21 mouse cellular contexts compared by ENCODE assay signal in genomic region chr2:150610097-150610496, GRCm38 (mm10). TPM values are rescaled to one million over a fixed set of nuclear protein-coding genes. Genes with fewer than 3 reads are reported as not detected.
DNase-seq lines count a peak whose midpoint lies in the region; ATAC-seq and TF ChIP-seq lines count a peak whose summit lies in the region.
"Had no signal": no experiment of that assay in that cellular context is flagged by ENCODE, and none has a peak within 500 bp of the region (broad histone marks: within the 10 kb centered on the region; RNA-seq: fewer than 3 reads in every experiment).

No protein-coding gene starts in this region.

- peaks cover 9% of the 10 kb centered on the region for H3K79me2 ChIP-seq in MEL (ENCODE audit: control insufficient read depth, insufficient read depth, low read length, poor library complexity)

- peaks cover 0 to 4% of the 10 kb centered on the region in 2 experiments; a peak in 2 of 4 replicates for H3K36me3 ChIP-seq in MEL (ENCODE audit: control insufficient read depth in 1 of 2, insufficient read depth in 2 of 2, low read length in 2 of 2)
- no peaks in the 10 kb centered on the region for H3K36me3 ChIP-seq in liver, embryonic 11.5 days (ENCODE audit: control insufficient read depth, insufficient read depth, low read length)
- no peaks in the 10 kb centered on the region for H3K36me3 ChIP-seq in liver, embryonic 15.5 days (replicated peaks)
- H3K36me3 ChIP-seq: embryonic facial prominence, embryonic 13.5 days; forebrain, embryonic 12.5 days; heart, embryonic 13.5 days; hindbrain, embryonic 12.5 days had no signal

- H3K4me2 ChIP-seq in liver, embryonic 11.5 days: 0 out of 2 replicates have a peak overlapping the region, but pooled peaks have one; percentile 20
- no peak overlapping the region for H3K4me2 ChIP-seq in liver, embryonic 15.5 days
- H3K4me2 ChIP-seq: forebrain, embryonic 12.5 days; heart, embryonic 13.5 days; hindbrain, embryonic 12.5 days had no signal

- H3K4me1 ChIP-seq in MEL (ENCODE audit: control insufficient read depth in 1 of 2, insufficient read depth in 2 of 2, low read length in 2 of 2): peaks cover 0 to 10% of the 10 kb centered on the region in 2 experiments; a peak in 3 of 4 replicates
- H3K4me1 ChIP-seq in liver, embryonic 11.5 days (replicated peaks; ENCODE audit: control insufficient read depth, insufficient read depth, low read length): peaks cover 13% of the 10 kb centered on the region
- H3K4me1 ChIP-seq in liver, embryonic 15.5 days (replicated peaks): peaks cover 43% of the 10 kb centered on the region

- H3K27me3 ChIP-seq in MEL (ENCODE audit: control insufficient read depth in 1 of 2, insufficient read depth in 2 of 2, low read length in 2 of 2): no peaks in the 10 kb centered on the region
- no peaks in the 10 kb centered on the region for H3K27me3 ChIP-seq in liver, embryonic 11.5 days (replicated peaks; ENCODE audit: control insufficient read depth, insufficient read depth, low read length)
- no peaks in the 10 kb centered on the region for H3K27me3 ChIP-seq in liver, embryonic 15.5 days
- H3K27me3 ChIP-seq: embryonic facial prominence, embryonic 13.5 days; forebrain, embryonic 12.5 days had no signal

- no peak overlapping the region for H3K4me3 ChIP-seq in MEL (ENCODE audit: control insufficient read depth in 1 of 2, insufficient read depth in 1 of 2, low read depth in 2 of 2, low read length in 2 of 2)
- H3K4me3 ChIP-seq in liver, embryonic 11.5 days (ENCODE audit: low read depth, low read length): no peak overlapping the region
- H3K4me3 ChIP-seq in liver, embryonic 15.5 days (replicated peaks): no peak overlapping the region
- H3K4me3 ChIP-seq: embryonic facial prominence, embryonic 13.5 days; forebrain, embryonic 12.5 days; heart, embryonic 13.5 days; hindbrain, embryonic 12.5 days had no signal

- no peak for TF ChIP-seq POLR2A in MEL (IDR thresholded peaks at IDR 0.05; ENCODE audit: control insufficient read depth in 1 of 2, insufficient read depth in 1 of 2, low read depth in 1 of 2, low read length in 2 of 2, poor library complexity in 1 of 2)

- no peak for TF ChIP-seq CTCF in MEL (IDR thresholded peaks at IDR 0.05 in 2 of 3, conservative IDR thresholded peaks at IDR 0.05 in 1 of 3; ENCODE audit: control insufficient read depth in 1 of 3, insufficient read depth in 1 of 3, low read depth in 2 of 3, low read length in 3 of 3, poor library complexity in 1 of 3, severe bottlenecking in 1 of 3)

- no peak overlapping the region for H3K27ac ChIP-seq in MEL (ENCODE audit: control insufficient read depth, low read depth, low read length)
- no peak overlapping the region for H3K27ac ChIP-seq in liver, embryonic 11.5 days (ENCODE audit: low read depth, low read length)
- no peak overlapping the region; the same call in none of the 2 replicates for H3K27ac ChIP-seq in liver, embryonic 15.5 days (replicated peaks)
- H3K27ac ChIP-seq: embryonic facial prominence, embryonic 13.5 days; forebrain, embryonic 12.5 days; heart, embryonic 13.5 days; hindbrain, embryonic 12.5 days had no signal

- H3K9ac ChIP-seq in MEL (ENCODE audit: control insufficient read depth, low read depth, low read length, poor library complexity, severe bottlenecking): no peak overlapping the region
- H3K9ac ChIP-seq in liver, embryonic 11.5 days (ENCODE audit: low read depth, low read length): no peak overlapping the region
- no peak overlapping the region for H3K9ac ChIP-seq in liver, embryonic 15.5 days
- H3K9ac ChIP-seq: embryonic facial prominence, embryonic 13.5 days; forebrain, embryonic 12.5 days; heart, embryonic 13.5 days; hindbrain, embryonic 12.5 days had no signal

- no peak for TF ChIP-seq EP300 in MEL (IDR thresholded peaks at IDR 0.05; ENCODE audit: low read depth in 1 of 2, low read length in 2 of 2)

- peak; percentile 18 for DNase-seq in MEL (ENCODE audit: low read depth, low spot score)
- no peak for DNase-seq in liver, embryonic 11.5 days (ENCODE audit: low spot score)
- no peak for DNase-seq in left cerebral cortex, postnatal 4 days
- no peak for DNase-seq in retina, embryonic 14.5 days (ENCODE audit: low spot score)
- no peak for DNase-seq in left cerebral cortex, postnatal 36 days (ENCODE audit: low spot score in 2 of 2)
- no peak for DNase-seq in thymus, postnatal 36 days
- DNase-seq: adrenal gland, adult 8-10 months; adrenal gland, postnatal 36 days; B cell, adult 2 months; cerebellum, adult 2 months; cerebellum, postnatal 14 days; gastrocnemius, postnatal 10 days; heart, postnatal 36 days had no signal

- TF ChIP-seq RAD21 in MEL (IDR thresholded peaks at IDR 0.05; ENCODE audit: low read depth, low read length): no peak

- H3K9me3 ChIP-seq in MEL (replicated peaks; ENCODE audit: insufficient read depth, low read length): no peaks in the 10 kb centered on the region
- no peaks in the 10 kb centered on the region for H3K9me3 ChIP-seq in liver, embryonic 11.5 days (ENCODE audit: control insufficient read depth, low read length)
- H3K9me3 ChIP-seq in liver, embryonic 15.5 days (replicated peaks): no peaks in the 10 kb centered on the region
- H3K9me3 ChIP-seq: embryonic facial prominence, embryonic 13.5 days; forebrain, embryonic 12.5 days; heart, embryonic 13.5 days; hindbrain, embryonic 12.5 days had no signal

- peak; percentile 21; the same call in 1 of the 2 replicates for ATAC-seq in liver, embryonic 11.5 days (replicated peaks; ENCODE audit: low FRiP score)
- peak; percentile 38 for ATAC-seq in liver, embryonic 15.5 days (ENCODE audit: insufficient read depth)
- peak; percentile 14; the same call in 1 of the 2 replicates for ATAC-seq in megakaryocyte-erythroid progenitor cell, adult 5-6 weeks (replicated peaks; ENCODE audit: low FRiP score, low TSS enrichment, poor library complexity, severe bottlenecking)
- ATAC-seq: CD4-positive, CD25-positive, alpha-beta regulatory T cell, adult 4 months; hindbrain, embryonic 16.5 days had no signal

- WGBS in liver, embryonic 11.5 days: 42% methylated on average over 3 of the region's 3 CpGs
- 11% methylated on average over 3 of the region's 3 CpGs for WGBS in liver, embryonic 15.5 days (ENCODE audit: insufficient replicate concordance)

- intact Hi-C loops in left cerebral cortex, postnatal 4 days (cut with DNase I): no loop called here
- intact Hi-C loops in left cerebral cortex, postnatal 36 days (cut with DNase I): no loop called here

TF ChIP-seq in MEL, 35 proteins besides CTCF, POLR2A, EP300 and RAD21:
- TF ChIP-seq POLR2AphosphoS5 (IDR thresholded peaks at IDR 0.05; ENCODE audit: borderline replicate concordance, low read depth, low read length): no peak
- TF ChIP-seq MYB (IDR thresholded peaks at IDR 0.05; ENCODE audit: low read depth, low read length): no peak
- TF ChIP-seq TCF12 (IDR thresholded peaks at IDR 0.05; ENCODE audit: low read depth, low read length): no peak
- no peak for TF ChIP-seq MAZ (IDR thresholded peaks at IDR 0.05; ENCODE audit: low read depth, low read length)
- no peak for TF ChIP-seq POLR2AphosphoS2 (IDR thresholded peaks at IDR 0.05; ENCODE audit: low read length)
- no peak for TF ChIP-seq TAL1 (IDR thresholded peaks at IDR 0.05; ENCODE audit: low read length)
- no peak for TF ChIP-seq MAFK (IDR thresholded peaks at IDR 0.05; ENCODE audit: borderline replicate concordance, low read depth, low read length)
- no peak for TF ChIP-seq NELFE (IDR thresholded peaks at IDR 0.05; ENCODE audit: low read depth, low read length)
- no peak for TF ChIP-seq ZC3H11A (IDR thresholded peaks at IDR 0.05; ENCODE audit: low read depth, low read length)
- no peak for TF ChIP-seq GABPA (IDR thresholded peaks at IDR 0.05; ENCODE audit: low read depth, low read length)

RNA-seq across cellular contexts. Expression of gene Apmap, which starts 1.7 kb away (rescaled TPM):
- total RNA-seq in MEL (2012; rRNA removed): 21.3 and 26.4 TPM in 2 replicates
- polyA plus RNA-seq in MEL (2012; ENCODE audit: insufficient read depth in 1 of 2, insufficient read length in 2 of 2, low read depth in 1 of 2, low replicate concordance in 2 of 2, missing spikeins in 1 of 2): 10 to 100 TPM in 1 of 2 experiments, not detected in 1; 29.4 TPM
- 35.0 and 38.9 TPM in 2 replicates for polyA plus RNA-seq in liver, embryonic 11.5 days (2014; fragmentation: Nextera tagmentation; extraction: Ambion mirVana)
- 27.8 and 28.0 TPM in 2 replicates for polyA plus RNA-seq in liver, embryonic 15.5 days (2015; fragmentation: Nextera tagmentation; extraction: Ambion mirVana)
- 10.7 and 20.5 TPM in 2 replicates for total RNA-seq in megakaryocyte-erythroid progenitor cell, adult 5-6 weeks (2014; fragmentation: Nextera tagmentation)
- total RNA-seq in megakaryocyte-erythroid progenitor cell, adult 5-6 weeks (2017): 37.2 and 43.1 TPM in 2 replicates
- total RNA-seq in left cerebral cortex, postnatal 4 days (2021): 10 to 100 TPM; 29.1 to 37.9 TPM
- total RNA-seq in left cerebral cortex, postnatal 36 days (2021): 10 to 100 TPM; 46.2 to 62.4 TPM

RNA-seq across cellular contexts. Expression of gene Cst7, which starts 39.9 kb away (rescaled TPM):
- total RNA-seq in MEL (2012; rRNA removed): 12.4 and 18.5 TPM in 2 replicates
- polyA plus RNA-seq in MEL (2012; ENCODE audit: insufficient read depth in 1 of 2, insufficient read length in 2 of 2, low read depth in 1 of 2, low replicate concordance in 2 of 2, missing spikeins in 1 of 2): 10 to 100 TPM in 1 of 2 experiments, not detected in 1; 35.8 TPM
- 3.7 and 4.2 TPM in 2 replicates for polyA plus RNA-seq in liver, embryonic 11.5 days (2014; fragmentation: Nextera tagmentation; extraction: Ambion mirVana)
- 8.0 and 9.3 TPM in 2 replicates for polyA plus RNA-seq in liver, embryonic 15.5 days (2015; fragmentation: Nextera tagmentation; extraction: Ambion mirVana)
- 3.8 and 7.0 TPM in 2 replicates for total RNA-seq in megakaryocyte-erythroid progenitor cell, adult 5-6 weeks (2014; fragmentation: Nextera tagmentation)
- 12.1 and 19.5 TPM in 2 replicates for total RNA-seq in megakaryocyte-erythroid progenitor cell, adult 5-6 weeks (2017)
- total RNA-seq in left cerebral cortex, postnatal 4 days (2021): not detected
- not detected for total RNA-seq in left cerebral cortex, postnatal 36 days (2021)
- total RNA-seq: adrenal gland, postnatal 36 days; gastrocnemius, postnatal 10 days; heart, postnatal 36 days had no signal
- polyA plus RNA-seq: cerebellum, adult 2 months had no signal

RNA-seq across cellular contexts. Expression of gene Acss1, which starts 58.2 kb away (rescaled TPM):
- 10.2 and 12.5 TPM in 2 replicates for total RNA-seq in MEL (2012; rRNA removed)
- polyA plus RNA-seq in MEL (2012; ENCODE audit: insufficient read depth in 1 of 2, insufficient read length in 2 of 2, low read depth in 1 of 2, low replicate concordance in 2 of 2, missing spikeins in 1 of 2): 10 to 100 TPM in 1 of 2 experiments, not detected in 1; 22.6 TPM
- 67.2 and 77.0 TPM in 2 replicates for polyA plus RNA-seq in liver, embryonic 11.5 days (2014; fragmentation: Nextera tagmentation; extraction: Ambion mirVana)
- 45.3 and 50.8 TPM in 2 replicates for polyA plus RNA-seq in liver, embryonic 15.5 days (2015; fragmentation: Nextera tagmentation; extraction: Ambion mirVana)
- total RNA-seq in megakaryocyte-erythroid progenitor cell, adult 5-6 weeks (2014; fragmentation: Nextera tagmentation): 90.4 and 97.4 TPM in 2 replicates
- 66.9 and 69.4 TPM in 2 replicates for total RNA-seq in megakaryocyte-erythroid progenitor cell, adult 5-6 weeks (2017)
- 10 to 100 TPM; 15.5 to 16.6 TPM for total RNA-seq in left cerebral cortex, postnatal 4 days (2021)
- total RNA-seq in left cerebral cortex, postnatal 36 days (2021): 10 to 100 TPM; 18.1 to 18.5 TPM
